Mouse (Mus musculus): ENCODE measurements around the gene Cfap126. TPM values are rescaled to one million over a fixed set of nuclear protein-coding genes. Genes with fewer than 3 reads are reported as not detected.
"Not testable (repeated sequence)": the region's sequence is repeated elsewhere in the genome, so short reads cannot be mapped to it uniquely, and the experiment has no call there.

Cfap126 gene
- total and polyA plus RNA-seq, 3 experiments = 0.89 to 6.3 (median 0.98) TPM

- H3K79me2 ChIP-seq (replicated peaks; ENCODE audit: control insufficient read depth, insufficient read depth, low read length) = no peaks in the 10 kb centered on the region
- H3K4me3 ChIP-seq = no peak overlapping the region
- H3K36me3 ChIP-seq (ENCODE audit: control insufficient read depth, insufficient read depth, low read length) = no peaks in the 10 kb centered on the region
- no peak overlapping the region for H3K27ac ChIP-seq
- TF ChIP-seq CTCF (IDR thresholded peaks at IDR 0.05) (no peak), POLR2A (IDR thresholded peaks at IDR 0.05; ENCODE audit: insufficient read depth, low read depth, low read length) (no peak), EP300 (IDR thresholded peaks at IDR 0.05; ENCODE audit: insufficient read depth, low read depth, low read length) (no peak)
- H3K27me3 ChIP-seq (ENCODE audit: control insufficient read depth, insufficient read depth, low read length) = peaks cover 4% of the 10 kb centered on the region
- no peak overlapping the region for H3K9ac ChIP-seq (ENCODE audit: low read depth, low read length)
- no peaks in the 10 kb centered on the region; the same call in 1 of the 2 replicates for H3K4me1 ChIP-seq (ENCODE audit: control insufficient read depth, insufficient read depth, low read length)
- intact Hi-C loops (cut with DNase I) = no loop called here
- DNase-seq = no peak
- WGBS = 3% methylated on average over 26 of the region's 26 CpGs
Observed at GRCm38 (mm10) chr1:171085718-171086117, 28.0 kb upstream of the Cfap126 start.

GRCm38 (mm10) chr1:171088237-171088869 is 25.4 kb upstream of the Cfap126 start:
- H3K4me1 ChIP-seq (ENCODE audit: control insufficient read depth, insufficient read depth, low read length); DNase-seq; H3K36me3 ChIP-seq (ENCODE audit: control insufficient read depth, insufficient read depth, low read length); H3K9ac ChIP-seq (ENCODE audit: low read depth, low read length); intact Hi-C loops (cut with DNase I); H3K27ac ChIP-seq; H3K79me2 ChIP-seq (replicated peaks; ENCODE audit: control insufficient read depth, insufficient read depth, low read length); H3K27me3 ChIP-seq (ENCODE audit: control insufficient read depth, insufficient read depth, low read length); H3K4me3 ChIP-seq: not testable (repeated sequence)
- WGBS = 6% methylated on average over 10 of the region's 10 CpGs

DNA sequence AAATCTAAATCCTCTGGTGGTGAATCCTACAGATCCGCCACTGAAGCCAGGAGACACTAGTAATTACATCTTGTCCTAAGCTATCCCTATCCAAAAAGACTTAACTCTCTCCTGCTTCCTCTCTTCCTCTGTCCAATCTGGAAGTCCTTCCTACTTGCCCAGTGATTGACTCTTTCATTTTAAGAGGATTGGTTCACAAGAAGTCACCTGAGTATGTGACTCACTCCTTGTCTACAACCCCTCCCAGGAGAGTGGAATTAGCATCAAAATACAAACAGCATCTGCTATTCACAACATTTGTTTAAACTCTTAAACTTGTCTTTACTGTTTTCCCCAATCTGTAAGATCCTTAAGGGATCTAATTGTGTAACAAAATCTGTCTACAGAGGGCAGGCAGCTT is 23.8 kb upstream of the Cfap126 start:
- WGBS = 88% methylated on average over 1 of the region's 1 CpGs
- Histone ChIP-seq H3K4me1 (ENCODE audit: control insufficient read depth, insufficient read depth, low read length) (no peaks in the 10 kb centered on the region; the same call in 1 of the 2 replicates), H3K9ac (ENCODE audit: low read depth, low read length) (no peak overlapping the region), H3K4me3 (no peak overlapping the region), H3K79me2 (replicated peaks; ENCODE audit: control insufficient read depth, insufficient read depth, low read length) (no peaks in the 10 kb centered on the region), H3K27me3 (ENCODE audit: control insufficient read depth, insufficient read depth, low read length) (peaks cover 4% of the 10 kb centered on the region), H3K27ac (no peak overlapping the region), H3K36me3 (ENCODE audit: control insufficient read depth, insufficient read depth, low read length) (no peaks in the 10 kb centered on the region)
- TF ChIP-seq POLR2A (IDR thresholded peaks at IDR 0.05; ENCODE audit: insufficient read depth, low read depth, low read length) (no peak), EP300 (IDR thresholded peaks at IDR 0.05; ENCODE audit: insufficient read depth, low read depth, low read length) (no peak), CTCF (IDR thresholded peaks at IDR 0.05) (no peak)
- intact Hi-C loops (cut with DNase I) = no loop called here
- no peak for DNase-seq

GRCm38 (mm10) chr1:171090761-171091160 is 23.0 kb upstream of the Cfap126 start:
- peaks cover 2% of the 10 kb centered on the region for H3K27me3 ChIP-seq (ENCODE audit: control insufficient read depth, insufficient read depth, low read length)
- H3K36me3 ChIP-seq (ENCODE audit: control insufficient read depth, insufficient read depth, low read length) = no peaks in the 10 kb centered on the region
- H3K4me1 ChIP-seq (ENCODE audit: control insufficient read depth, insufficient read depth, low read length) = no peaks in the 10 kb centered on the region; the same call in 1 of the 2 replicates
- no peak overlapping the region for H3K4me3 ChIP-seq
- intact Hi-C loops (cut with DNase I) = no loop called here
- 48% methylated on average over 2 of the region's 2 CpGs for WGBS
- no peak overlapping the region for H3K9ac ChIP-seq (ENCODE audit: low read depth, low read length)
- no peak overlapping the region for H3K27ac ChIP-seq
- no peaks in the 10 kb centered on the region for H3K79me2 ChIP-seq (replicated peaks; ENCODE audit: control insufficient read depth, insufficient read depth, low read length)
- no peak for TF ChIP-seq POLR2A (IDR thresholded peaks at IDR 0.05; ENCODE audit: insufficient read depth, low read depth, low read length)
- no peak for TF ChIP-seq CTCF (IDR thresholded peaks at IDR 0.05)
- no peak for TF ChIP-seq EP300 (IDR thresholded peaks at IDR 0.05; ENCODE audit: insufficient read depth, low read depth, low read length)
- no peak for DNase-seq

DNA sequence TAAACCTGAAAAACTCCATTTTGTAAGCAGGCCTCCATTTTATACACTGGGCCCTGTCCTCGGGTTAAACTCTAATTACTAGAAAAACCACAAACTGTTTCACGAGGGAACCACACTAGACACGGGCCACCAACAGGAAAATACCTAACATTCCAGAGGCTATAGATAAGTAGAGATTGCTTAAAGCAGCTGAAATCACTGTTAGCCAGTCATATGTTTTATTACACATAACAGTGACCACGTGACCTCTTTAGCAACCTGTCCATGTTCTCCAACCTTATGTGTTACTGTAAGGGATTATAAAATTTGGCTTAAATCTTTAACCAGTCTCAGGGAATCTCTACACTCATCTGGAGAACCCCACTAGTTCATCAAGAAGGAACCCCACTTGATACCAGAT is 19.3 kb upstream of the Cfap126 start:
- Histone ChIP-seq H3K27me3 (ENCODE audit: control insufficient read depth, insufficient read depth, low read length) (no peaks in the 10 kb centered on the region), H3K4me3 (no peak overlapping the region), H3K36me3 (ENCODE audit: control insufficient read depth, insufficient read depth, low read length) (no peaks in the 10 kb centered on the region), H3K4me1 (ENCODE audit: control insufficient read depth, insufficient read depth, low read length) (no peaks in the 10 kb centered on the region), H3K27ac (no peak overlapping the region), H3K9ac (ENCODE audit: low read depth, low read length) (no peak overlapping the region), H3K79me2 (replicated peaks; ENCODE audit: control insufficient read depth, insufficient read depth, low read length) (no peaks in the 10 kb centered on the region)
- 54% methylated on average over 4 of the region's 4 CpGs for WGBS
- no peak for TF ChIP-seq POLR2A (IDR thresholded peaks at IDR 0.05; ENCODE audit: insufficient read depth, low read depth, low read length)
- no peak for TF ChIP-seq EP300 (IDR thresholded peaks at IDR 0.05; ENCODE audit: insufficient read depth, low read depth, low read length)
- no peak for TF ChIP-seq CTCF (IDR thresholded peaks at IDR 0.05)
- intact Hi-C loops (cut with DNase I) = no loop called here
- no peak for DNase-seq

DNA sequence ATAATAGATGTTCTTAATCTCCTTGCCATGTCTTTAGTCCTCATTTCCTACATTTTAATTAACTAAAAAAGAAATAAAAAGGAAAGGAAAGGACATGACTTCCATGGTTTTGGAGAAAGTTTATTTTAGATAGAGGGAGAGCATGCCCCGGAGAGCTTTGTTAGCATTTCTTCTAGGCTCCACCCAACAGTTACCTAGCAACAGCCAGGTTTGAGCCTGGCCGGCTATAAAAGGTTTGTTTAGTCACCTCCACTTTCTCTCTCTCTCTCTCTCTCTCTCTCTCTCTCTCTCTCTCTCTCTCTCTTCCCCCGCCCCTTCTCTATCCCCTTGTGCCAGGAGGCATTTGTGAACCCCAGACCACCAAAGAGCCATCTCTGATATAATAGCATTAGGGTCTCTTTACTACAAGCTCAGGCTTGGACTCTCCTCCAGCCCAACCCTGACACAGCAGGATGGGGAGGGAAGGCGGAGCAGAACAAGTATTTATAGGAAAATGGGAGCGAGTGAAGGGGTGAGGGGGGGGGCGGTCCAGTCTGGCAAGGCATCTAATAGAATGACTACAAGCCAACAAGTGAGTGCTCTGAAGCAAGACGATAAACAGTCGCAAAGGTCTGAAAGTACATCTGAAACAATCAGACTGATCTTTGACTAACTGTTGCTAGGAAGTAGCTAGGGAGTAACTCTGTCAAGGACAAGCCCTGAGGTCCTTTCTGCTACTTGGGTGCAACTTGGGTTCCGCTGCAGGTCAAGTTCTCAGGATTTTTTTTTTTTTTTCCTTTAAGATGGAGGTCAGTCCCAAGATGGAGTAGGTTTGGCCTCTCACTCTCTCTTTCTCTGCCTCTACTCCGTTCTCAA is 17.4 kb upstream of the Cfap126 start:
- no peaks in the 10 kb centered on the region for H3K36me3 ChIP-seq (ENCODE audit: control insufficient read depth, insufficient read depth, low read length)
- H3K79me2 ChIP-seq (replicated peaks; ENCODE audit: control insufficient read depth, insufficient read depth, low read length) = no peaks in the 10 kb centered on the region
- no peaks in the 10 kb centered on the region for H3K27me3 ChIP-seq (ENCODE audit: control insufficient read depth, insufficient read depth, low read length)
- no peak overlapping the region for H3K27ac ChIP-seq
- DNase-seq = no peak
- H3K9ac ChIP-seq (ENCODE audit: low read depth, low read length) = no peak overlapping the region
- 31% methylated on average over 10 of the region's 10 CpGs for WGBS
- intact Hi-C loops (cut with DNase I) = no loop called here
- no peaks in the 10 kb centered on the region for H3K4me1 ChIP-seq (ENCODE audit: control insufficient read depth, insufficient read depth, low read length)
- TF ChIP-seq CTCF (IDR thresholded peaks at IDR 0.05) = no peak
- no peak for TF ChIP-seq POLR2A (IDR thresholded peaks at IDR 0.05; ENCODE audit: insufficient read depth, low read depth, low read length)
- TF ChIP-seq EP300 (IDR thresholded peaks at IDR 0.05; ENCODE audit: insufficient read depth, low read depth, low read length) = no peak
- no peak overlapping the region for H3K4me3 ChIP-seq
